Mouse (Mus musculus) erythroblast, adult 5-6 weeks (primary cell): ENCODE measurements around the gene Scarf1. TPM values are rescaled to one million over a fixed set of nuclear protein-coding genes. Genes with fewer than 3 reads are reported as not detected.

Experiments
- ATAC-seq: replicated peaks from 2 replicates; pipeline ENCODE4 v1.8.0; 2016; ENCODE audit warnings: moderate number of reproducible peaks, mild to moderate bottlenecking, moderate TSS enrichment, inconsistent platforms; ENCODE audit not compliant: poor library complexity, low FRiP score, severe bottlenecking
- total RNA-seq, 2 experiments: library from RNA; stranded (forward) in 1 of 2; stranded (reverse) in 1 of 2; fragments of 150-400 nt in 1 of 2; fragments of 200-764, 138-1000 nt in 1 of 2; gene quantifications; 2 replicates each; pipeline versions ENCODE4 v1.2.3 to v1.2.4; 2015 to 2017; ENCODE audit warnings: low replicate concordance in 2 of 2

Gene Scarf1
- total RNA-seq, 2 experiments from 2014 or later, result 1.4 TPM; not detected in 1

DNA sequence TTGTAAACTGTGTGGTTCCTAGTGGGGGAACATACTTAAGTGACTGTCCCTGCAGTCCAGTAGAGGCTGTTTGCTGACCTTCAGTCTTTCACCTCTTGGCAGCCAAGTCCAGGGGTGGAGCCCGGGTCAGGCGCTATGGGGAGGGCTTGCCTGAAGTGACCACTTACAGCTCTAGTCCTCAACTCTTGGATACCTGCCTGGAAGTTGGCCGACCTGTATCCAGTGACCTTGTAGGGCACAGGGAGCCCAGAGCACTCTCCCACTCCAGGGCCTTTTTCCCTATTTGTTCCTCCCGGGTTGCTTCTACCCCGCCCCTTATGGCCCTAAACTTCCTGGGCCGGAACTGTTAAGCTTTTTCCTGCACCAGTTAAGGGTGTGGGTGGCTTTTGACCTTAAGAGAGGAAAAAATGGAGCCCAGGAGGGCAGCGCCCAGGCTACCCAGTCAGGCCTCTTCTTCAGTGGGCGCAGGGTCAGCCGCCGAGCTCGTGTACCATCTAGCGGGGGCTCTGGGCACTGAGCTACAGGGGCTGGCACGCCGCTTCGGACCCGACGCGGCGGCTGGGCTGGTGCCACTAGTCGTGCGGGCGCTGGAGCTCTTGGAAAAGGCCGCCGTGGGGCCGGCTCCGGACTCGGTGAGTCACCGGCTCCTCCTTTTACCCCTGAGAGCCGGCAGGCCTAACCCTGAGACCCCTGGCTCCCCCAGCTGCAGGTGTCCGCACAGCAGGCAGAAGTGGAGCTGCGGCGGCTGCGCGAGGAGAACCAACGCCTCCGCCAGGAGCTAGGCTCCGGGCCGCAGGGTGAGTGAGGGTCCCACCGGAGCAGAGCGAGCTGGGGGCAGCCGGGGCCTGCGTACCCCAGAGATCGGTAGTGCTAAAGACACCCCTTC lies 3.4 kb upstream of the Scarf1 start, which contains the start of gene Rilp:
TSS of gene Rilp (plus strand) at position 354 of the 886 bp plus-strand sequence.
- peak; percentile 56 for ATAC-seq

DNA sequence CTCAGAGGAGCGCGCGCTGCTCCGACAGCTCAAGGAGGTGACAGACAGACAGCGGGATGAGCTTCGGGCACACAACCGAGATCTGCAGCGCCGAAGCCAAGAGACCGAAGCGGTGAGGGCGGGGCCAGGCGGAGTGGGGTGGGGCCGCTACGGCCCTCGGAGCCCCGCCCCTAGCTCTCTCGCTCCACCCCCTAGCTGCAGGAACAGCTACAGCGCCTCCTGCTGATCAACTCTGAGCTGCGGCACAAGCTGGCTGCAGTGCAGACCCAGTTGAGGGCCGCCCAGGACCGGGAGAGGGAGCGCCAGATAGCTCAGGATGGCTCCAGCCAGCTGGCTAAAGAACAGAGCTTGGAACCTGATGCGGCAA lies 2.7 kb upstream of the Scarf1 start:
- ATAC-seq, result peak; percentile 88

DNA sequence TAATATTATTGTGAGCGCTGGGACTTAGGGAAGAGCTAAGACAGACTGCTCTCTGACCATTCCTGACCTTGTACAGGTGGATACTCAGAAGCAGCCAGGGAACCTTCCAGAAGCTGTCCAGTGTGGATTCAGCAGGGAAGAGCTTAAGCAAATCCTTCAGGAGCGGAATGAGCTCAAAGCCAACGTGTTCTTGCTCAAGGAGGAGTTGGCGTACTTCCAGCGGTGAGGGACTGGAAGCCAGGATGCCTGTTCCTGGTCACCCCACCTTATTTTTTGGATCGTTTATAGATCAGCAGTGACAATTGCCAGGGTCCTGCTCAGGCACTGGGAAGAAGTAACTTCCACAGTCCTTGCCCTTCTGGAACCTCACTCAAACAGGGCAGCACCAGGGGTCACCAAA lies 2.1 kb upstream of the Scarf1 start:
- no peak for ATAC-seq

DNA sequence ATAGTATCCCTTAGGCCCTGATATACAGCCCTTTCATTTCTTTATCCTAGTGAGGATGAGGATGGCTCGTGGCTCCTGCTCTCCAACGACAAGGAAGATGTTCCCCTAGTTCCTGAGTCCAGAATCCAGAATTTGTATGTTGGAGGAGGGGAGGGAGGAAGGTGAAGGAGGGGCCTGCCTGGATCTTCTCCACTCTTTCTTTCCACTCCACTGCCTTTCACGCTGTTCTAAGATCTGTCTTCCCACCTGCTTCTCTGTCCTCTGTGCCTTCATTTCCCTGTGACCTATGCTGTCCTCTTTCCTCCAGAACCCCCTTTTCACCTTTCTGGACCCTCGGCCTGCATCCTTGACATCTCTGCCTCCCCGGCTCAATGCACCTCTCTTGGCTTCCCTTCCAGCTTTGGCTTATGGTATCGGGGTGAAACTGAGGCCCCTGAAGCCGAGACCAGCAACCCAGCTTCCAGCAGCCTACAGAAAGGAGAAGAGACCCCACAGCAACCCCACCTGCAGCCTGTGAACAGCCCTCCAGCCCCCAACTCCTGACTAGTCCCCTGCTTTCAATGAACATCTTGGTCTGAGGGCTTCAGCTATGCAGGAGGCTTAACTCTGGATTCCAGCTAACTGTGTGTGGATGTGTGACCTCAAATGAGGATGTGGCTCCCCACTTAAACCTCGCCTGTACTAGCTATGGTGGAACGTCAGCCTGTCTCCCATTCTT lies 880 bp upstream of the Scarf1 start:
- no peak for ATAC-seq

DNA sequence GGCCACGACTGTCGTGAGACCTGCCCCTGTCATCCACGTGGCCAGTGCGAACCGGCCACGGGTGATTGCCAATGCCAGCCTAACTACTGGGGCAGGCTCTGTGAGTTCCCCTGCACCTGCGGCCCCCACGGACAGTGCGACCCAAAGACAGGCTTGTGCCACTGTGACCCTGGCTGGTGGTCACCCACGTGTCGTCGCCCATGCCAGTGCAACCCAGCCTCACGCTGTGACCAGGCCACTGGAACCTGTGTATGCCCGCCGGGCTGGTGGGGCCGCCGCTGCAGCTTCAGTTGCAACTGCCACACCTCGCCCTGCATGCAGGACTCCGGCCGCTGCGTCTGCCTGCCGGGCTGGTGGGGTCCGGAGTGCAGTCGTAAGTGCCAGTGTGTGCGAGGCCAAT lies 1.8 kb downstream of the Scarf1 start:
- ATAC-seq, result no peak

DNA sequence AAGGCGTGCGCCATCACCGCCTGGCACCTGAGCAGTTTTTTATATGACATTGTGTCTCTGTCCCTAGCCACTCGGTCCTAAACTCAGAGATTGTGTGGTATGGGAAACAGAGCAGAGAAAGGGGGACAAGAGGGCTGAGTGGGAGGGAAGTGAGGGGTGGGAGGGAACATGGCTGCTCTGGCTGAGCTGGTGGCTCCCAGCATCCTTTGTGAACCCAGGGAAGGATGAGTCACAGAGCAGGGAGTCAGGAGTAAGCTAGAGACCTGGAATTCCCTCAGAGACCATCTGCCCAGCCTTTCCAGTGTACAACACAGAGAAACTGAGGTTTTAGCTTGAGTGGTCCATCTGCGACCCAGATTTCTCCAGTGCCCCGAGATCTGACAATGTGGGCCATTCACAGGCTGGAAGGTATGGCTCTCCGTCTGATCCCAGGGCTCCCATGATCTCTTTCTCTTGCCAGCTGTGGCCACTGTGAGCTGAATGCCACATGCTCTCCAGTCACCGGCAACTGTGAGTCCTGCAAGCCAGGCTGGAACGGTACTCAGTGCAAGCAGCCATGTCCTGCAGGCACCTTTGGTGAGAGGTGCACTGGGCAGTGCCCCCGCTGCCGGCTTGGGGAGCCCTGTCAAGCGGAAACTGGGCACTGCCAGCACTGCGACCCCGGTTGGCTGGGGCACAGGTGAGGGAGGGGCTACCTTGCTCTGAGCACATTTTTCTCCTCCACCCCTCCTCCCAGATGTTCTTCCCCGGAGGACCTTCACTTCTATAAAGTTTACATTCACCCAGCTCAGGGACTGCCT lies 6.7 kb downstream of the Scarf1 start:
- no peak for ATAC-seq

DNA sequence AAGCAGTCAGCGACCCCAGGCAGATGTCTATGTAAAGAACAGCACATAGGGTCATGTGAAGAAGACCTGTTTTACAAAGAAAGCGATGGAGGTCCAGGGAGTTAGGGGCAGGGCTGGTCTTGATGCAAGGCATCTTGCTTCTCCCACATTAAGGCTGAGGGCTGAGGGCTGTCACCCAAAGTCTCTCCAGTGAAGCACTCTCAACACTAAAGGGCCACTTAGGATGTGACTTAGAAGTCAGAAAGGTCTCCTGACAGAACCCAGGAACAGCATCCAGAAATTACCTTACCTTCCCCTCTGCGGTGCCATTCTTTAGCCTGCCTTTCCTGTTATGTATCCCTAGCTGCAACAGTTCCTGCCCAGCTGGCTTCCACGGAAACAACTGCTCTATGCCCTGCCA lies 8.3 kb downstream of the Scarf1 start:
- no peak for ATAC-seq

DNA sequence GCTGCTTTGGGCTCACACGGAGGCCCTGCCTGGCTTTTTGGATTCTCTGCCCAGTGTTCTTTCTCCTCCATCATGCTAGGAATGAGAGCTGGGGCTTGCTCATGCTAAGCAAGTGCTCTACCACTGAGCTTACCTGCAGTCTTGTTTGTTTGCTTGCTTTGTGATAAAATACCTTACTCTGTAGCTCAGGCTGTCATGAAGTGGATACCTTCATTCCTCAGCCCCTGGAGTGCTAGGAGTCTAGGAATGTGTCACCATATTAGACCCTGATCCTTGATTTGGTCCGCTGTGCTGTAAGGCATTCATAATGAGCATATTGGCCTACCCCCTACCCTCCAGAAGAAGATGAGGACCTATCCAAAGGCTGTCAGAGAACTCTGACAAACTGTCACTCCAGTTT lies 9.5 kb downstream of the Scarf1 start:
- ATAC-seq, result no peak

DNA sequence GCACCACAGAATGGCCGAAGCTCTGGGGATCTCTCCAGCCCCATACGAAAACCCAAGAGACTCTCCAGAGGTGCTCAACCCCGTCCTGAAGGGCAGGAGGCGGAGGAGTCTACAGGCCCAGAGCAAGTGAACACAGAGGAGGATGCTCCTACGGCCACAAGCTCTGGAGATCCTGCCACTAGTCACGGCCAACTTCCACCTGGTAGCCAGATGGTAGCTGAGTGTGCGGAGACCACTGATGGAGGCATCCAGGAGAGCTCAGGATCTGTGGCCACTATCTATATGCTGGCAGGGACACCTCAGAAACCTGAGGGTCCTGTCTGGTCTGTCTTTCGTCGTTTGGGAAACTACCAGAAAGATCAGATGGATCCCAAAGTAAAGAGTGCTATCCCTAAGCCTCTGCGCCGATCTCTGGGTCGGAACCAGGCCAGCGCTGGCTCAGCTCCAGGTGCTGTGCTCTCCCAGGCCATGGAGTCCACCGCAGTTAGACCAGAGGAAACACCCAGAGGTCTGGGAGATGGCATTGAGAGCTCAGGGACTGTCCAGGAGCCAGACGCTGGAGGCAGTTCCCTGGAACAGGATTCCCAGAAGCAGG lies 12.3 kb downstream of the Scarf1 start:
- no peak for ATAC-seq

DNA sequence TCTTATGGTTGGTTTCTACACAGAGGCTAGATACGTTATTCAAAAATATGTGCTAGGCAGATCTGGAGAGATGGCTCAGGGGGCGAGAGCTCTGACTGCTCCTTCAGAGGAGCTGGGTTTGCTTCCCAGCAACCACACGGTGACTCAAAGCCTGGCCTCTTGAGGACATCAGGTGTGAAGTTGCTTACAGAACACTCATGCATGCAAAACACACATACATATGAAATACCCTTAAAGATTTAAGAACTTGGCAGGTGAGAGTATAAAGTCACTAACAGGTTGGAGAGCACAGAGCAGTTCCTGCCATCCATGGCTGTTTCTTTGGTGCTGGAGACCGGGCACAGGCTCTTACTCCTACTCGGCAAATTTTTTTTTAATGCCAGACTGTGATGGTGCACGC lies 13.6 kb downstream of the Scarf1 start:
- ATAC-seq, result no peak

DNA sequence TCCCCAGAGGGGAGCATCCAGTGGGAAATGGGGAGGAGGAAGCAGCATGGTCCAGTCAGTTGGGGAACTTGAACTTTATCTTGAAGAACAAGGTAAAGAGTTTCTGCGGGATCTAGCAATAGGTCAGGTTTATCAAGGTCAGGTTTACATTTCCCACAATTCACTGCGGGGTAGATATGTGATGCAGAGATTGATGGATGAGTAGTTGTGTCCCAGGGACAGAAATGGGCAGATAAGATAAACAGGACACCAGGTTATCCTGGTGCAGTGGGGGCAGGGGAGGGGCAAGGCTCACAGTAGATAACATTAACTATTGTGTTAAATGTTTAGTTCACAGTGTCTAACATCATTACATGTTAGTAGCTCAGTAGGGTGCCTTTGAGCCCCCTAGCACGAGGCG lies 16.4 kb downstream of the Scarf1 start:
- no peak for ATAC-seq

DNA sequence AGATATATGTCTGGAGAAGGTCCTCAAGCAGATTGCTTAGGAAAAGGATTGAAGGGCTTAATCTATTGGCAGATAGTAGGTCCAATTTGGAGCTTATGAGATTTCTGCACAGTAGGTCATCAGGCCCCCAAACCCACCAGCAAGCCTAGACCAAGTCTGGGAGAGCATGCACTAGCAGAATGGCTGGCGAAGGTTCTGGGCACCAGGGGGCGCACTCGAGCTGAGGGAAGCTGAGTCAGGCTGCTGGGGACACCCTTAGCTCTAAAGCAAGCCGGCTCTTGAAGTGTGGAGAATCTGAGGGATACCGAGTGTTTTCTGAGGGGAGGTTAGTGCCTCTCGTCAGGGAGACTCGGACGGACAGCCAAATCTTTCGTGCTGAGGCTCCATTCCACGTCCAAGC lies 17.0 kb downstream of the Scarf1 start:
- peak; percentile 76 for ATAC-seq

DNA sequence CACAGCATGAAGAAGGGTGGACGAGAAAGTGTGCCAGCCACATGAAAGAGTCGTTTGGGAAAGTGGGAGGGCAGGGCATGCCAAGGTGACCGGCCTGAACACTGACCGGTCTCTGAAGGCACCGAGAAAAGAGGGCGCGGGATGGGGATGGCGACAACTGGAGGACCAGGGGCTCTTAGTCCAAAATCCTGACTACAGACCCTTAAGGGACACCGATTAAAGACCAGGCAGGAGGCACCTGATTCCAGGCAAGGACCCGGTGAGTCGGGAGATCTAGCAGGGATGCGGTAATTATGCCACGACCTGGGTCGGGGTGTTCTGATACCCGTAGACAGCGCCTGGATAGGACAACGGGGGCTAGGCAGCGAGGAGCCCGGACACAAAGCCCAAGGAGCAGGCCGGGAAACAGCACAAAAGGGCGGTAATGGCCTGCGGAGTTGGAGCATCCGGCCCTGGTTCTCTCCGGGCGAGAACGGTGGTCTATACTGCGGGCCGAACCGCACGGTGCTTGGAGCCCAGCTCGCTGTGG lies 17.6 kb downstream of the Scarf1 start:
- peak; percentile 40 for ATAC-seq

DNA sequence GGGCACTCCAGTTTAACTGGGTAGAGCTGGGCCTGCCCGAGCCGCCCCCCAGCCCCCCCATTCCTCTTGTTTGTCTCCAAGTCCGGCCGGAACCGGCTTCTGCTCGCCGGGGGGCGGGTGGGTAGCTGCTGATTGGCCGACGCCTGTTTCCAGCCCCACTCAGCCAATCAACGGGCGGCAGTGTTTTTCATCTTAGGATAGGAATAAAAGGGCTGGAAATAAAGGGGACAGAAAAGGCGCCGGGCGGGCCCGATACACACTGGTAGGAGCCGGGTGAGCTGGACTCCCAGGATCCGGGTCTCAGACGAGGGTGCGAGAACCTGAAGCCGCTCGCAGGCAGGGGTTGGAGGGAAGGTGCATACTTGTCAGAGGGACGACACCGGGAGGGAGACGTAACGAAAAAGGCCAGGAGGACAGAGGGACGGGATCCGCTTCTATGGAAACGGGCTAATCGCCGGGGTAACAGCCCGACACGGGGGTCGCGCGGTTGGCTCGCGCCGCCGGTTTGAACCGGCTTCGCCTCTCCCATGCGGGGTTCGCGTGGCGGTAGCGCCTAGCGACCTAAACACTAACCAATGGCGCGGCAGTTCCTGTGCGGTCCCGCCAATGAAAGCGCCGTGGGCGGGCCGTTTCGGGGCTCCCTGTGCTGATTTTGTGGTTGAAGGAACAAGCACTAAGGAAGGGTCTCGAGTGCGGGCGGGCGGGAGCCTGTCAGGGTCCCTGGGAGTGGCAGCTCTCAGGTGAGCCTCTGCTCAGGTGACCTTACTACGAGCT lies 18.3 kb downstream of the Scarf1 start, which contains the start of gene Slc43a2:
TSS of gene Slc43a2 (plus strand) at position 226 of the 774 bp plus-strand sequence.
- ATAC-seq, result peak; percentile 79

DNA sequence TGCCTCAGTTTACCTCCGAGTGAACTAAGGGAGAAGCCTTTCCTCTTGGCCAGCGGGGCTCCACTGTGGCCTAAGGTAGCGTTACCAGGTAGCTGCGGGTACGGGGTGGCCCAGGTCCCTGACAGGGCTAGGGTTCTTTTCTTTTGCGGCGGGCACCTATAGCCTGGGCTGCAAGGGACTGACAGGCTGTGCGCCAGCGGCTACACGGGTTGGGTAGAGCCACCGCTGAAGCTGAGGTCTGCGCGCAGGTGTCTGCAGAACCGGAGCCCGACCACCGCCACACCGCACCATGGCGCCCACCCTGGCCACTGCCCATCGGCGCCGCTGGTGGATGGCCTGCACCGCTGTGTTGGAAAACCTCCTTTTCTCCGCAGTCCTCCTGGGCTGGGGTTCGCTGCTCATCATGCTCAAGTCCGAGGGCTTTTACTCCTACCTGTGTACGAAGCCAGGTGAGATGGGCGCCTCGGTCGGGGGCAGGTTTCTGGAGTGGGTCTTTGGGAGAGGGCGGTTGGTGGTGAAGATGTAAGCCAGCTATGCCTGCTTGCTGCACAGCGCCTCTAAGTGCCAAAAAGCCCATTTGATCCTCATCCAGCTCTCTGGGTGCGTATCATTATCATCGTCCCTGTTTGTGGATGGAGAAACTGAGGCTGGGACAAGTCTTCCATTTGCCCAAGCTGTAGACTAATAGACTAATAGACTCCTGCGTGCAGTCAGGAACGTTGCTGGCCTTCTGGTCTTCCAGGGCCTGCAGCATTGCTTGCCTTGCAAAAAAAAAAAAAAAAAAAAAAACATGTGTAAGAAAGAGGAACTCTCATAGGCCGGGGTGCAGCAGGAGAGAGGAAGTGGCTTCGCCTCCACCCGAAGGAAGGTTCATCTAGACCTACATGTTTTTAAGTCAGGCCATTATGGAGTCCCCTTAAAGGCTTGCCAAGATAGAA lies 19.3 kb downstream of the Scarf1 start:
- ATAC-seq, result no peak

DNA sequence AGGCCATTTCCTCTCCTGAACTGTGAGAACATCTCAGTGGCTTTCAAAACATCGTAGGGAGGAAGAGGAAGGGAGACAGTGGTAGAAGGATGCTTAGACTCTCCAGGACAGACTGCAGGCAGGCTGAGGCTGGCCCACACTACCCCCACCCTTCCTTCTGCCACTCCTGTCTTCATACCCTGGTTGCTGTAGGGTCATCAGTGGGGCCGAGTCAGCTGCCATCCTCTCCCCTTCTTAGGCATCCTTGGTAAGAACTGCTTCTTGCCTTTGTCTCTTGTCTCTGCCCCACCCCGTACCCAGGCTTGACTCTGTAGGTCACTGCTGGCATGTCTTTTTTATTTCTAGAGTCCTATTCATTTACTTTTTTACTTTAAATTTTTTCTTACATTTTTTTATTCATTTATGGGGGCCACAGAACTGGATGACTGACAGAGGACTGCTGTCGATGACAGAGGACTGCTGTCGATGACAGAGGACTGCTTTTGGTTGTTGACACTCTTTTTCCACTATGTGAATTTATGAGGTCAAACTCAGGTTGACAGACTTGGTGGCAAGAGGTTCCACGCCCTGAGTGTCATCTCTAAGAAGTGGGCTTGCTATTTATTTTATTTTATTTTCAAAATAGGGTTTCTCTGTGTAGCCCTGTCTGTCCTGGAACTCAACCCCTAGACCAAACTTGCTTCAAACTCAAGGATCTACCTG lies 20.1 kb downstream of the Scarf1 start:
- no peak for ATAC-seq

DNA sequence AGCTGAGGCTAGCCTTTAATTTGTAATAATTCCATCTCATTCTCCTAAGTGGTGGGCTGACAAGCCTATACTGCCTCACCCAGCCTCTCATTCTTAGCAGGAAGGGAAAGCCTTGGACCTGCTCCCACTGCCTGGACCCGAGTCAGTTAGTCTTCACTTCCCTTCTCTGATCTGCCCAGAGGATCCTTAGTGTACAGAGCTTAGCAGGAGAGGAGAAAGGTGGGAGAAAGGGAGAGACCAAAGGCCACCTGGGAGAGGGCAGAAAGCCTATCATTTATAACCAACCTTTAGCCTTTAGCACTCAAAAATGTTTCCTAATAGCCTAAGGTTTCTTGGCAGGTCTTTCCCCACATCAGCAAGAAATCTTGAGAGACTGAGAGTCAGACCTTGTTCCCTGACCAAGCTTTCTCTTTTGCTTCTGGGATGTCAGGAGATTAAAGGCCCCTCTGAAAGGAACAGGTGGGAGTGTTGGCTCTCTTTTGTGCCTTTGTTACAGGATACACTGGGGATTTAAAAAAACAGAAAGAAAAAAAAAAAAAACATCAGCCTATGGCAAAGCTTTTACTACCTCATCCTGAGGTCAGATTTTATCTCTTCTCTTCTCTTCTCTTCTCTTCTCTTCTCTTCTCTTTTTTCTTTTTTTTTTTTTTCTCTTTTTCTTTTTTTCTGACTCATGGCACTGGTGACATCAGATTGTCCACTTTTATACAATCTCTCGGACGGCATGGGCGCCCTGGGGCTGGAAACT lies 21.1 kb downstream of the Scarf1 start:
- no peak for ATAC-seq
